Mouse (Mus musculus) myocyte (in vitro differentiated cells): ENCODE results near the gene Wdr45b. TPM values are rescaled to one million over a fixed set of nuclear protein-coding genes. Genes with fewer than 3 reads are reported as not detected.

Source experiments
- H3K27me3 ChIP-seq: one replicate; pipeline ENCODE4 v1.6.1; 2011; ENCODE audit not compliant: control insufficient read depth, insufficient read depth, insufficient read length
- H3K36me3 ChIP-seq: one replicate; pipeline ENCODE4 v1.6.1; 2011; ENCODE audit not compliant: control insufficient read depth, insufficient read depth
- H3K4me2 ChIP-seq: one replicate; pipeline ENCODE4 v1.6.1; 2011; ENCODE audit warnings: low read depth, control low read depth
- H3K4me3 ChIP-seq: one replicate; pipeline ENCODE4 v1.5.1; 2011; ENCODE audit warnings: mild to moderate bottlenecking, control low read depth, moderate library complexity
- H3K79me2 ChIP-seq: one replicate; pipeline ENCODE4 v1.6.1; 2011; ENCODE audit not compliant: control insufficient read depth, insufficient read depth
- H3ac ChIP-seq: one replicate; pipeline ENCODE4 v1.6.1; 2011; ENCODE audit not compliant: control insufficient read depth, insufficient read length
- CEBPB ChIP-seq: IDR thresholded peaks from 2 replicates; pipeline ENCODE4 v1.6.1; 2011; ENCODE audit warnings: mild to moderate bottlenecking, moderate library complexity; ENCODE audit not compliant: poor library complexity, insufficient read depth, severe bottlenecking
- E2F4 ChIP-seq: IDR thresholded peaks from one replicate; pipeline ENCODE4 v1.6.1; 2011; ENCODE audit warnings: mild to moderate bottlenecking, control low read depth, moderate library complexity; ENCODE audit not compliant: insufficient read depth
- MAX ChIP-seq: IDR thresholded peaks from one replicate; pipeline ENCODE4 v1.6.1; 2011; ENCODE audit warnings: low read depth, mild to moderate bottlenecking, control low read depth
- MYOD1 ChIP-seq, 3 experiments: IDR thresholded peaks; one replicate each; pipeline ENCODE4 v1.6.1; 2011; ENCODE audit warnings: control low read depth in 2 of 3, low read depth in 2 of 3, mild to moderate bottlenecking in 2 of 3, moderate library complexity in 1 of 3; ENCODE audit not compliant: insufficient read length in 2 of 3, control insufficient read depth in 1 of 3
- MYOG ChIP-seq, 3 experiments: IDR thresholded peaks; one replicate each; pipeline ENCODE4 v1.6.1; 2011; ENCODE audit warnings: control low read depth in 2 of 3, low read depth in 2 of 3, mild to moderate bottlenecking in 2 of 3; ENCODE audit not compliant: insufficient read length in 2 of 3, control insufficient read depth in 1 of 3, insufficient read depth in 1 of 3
- POLR2A ChIP-seq: IDR thresholded peaks from one replicate; pipeline ENCODE4 v1.6.1; 2011; ENCODE audit warnings: low read depth, mild to moderate bottlenecking, control low read depth, moderate library complexity; ENCODE audit not compliant: insufficient read length
- POLR2AphosphoS2 ChIP-seq: IDR thresholded peaks from one replicate; pipeline ENCODE4 v1.6.1; 2011; ENCODE audit warnings: low read depth, control low read depth; ENCODE audit not compliant: insufficient read length
- REST ChIP-seq: IDR thresholded peaks from one replicate; pipeline ENCODE4 v1.6.1; 2011; ENCODE audit warnings: mild to moderate bottlenecking, control low read depth, moderate library complexity; ENCODE audit not compliant: insufficient read depth, insufficient read length
- SRF ChIP-seq: IDR thresholded peaks from one replicate; pipeline ENCODE4 v1.6.1; 2011; ENCODE audit warnings: low read depth; ENCODE audit not compliant: control insufficient read depth, insufficient read length
- TCF12 ChIP-seq: IDR thresholded peaks from one replicate; pipeline ENCODE4 v1.6.1; 2011; ENCODE audit warnings: mild to moderate bottlenecking, control low read depth; ENCODE audit not compliant: poor library complexity, insufficient read depth, severe bottlenecking
- TCF3 ChIP-seq: IDR thresholded peaks from one replicate; pipeline ENCODE4 v1.6.1; 2011; ENCODE audit warnings: low read depth, control low read depth; ENCODE audit not compliant: insufficient read length
- USF1 ChIP-seq: IDR thresholded peaks from one replicate; pipeline ENCODE4 v1.6.1; 2011; ENCODE audit warnings: low read depth, mild to moderate bottlenecking, control low read depth, moderate library complexity
- polyA plus RNA-seq: library from polyadenylated mRNA; unstranded; fragments of >200 nt; fragmentation: generic; extraction: Trizol; gene quantifications from one replicate; pipeline ENCODE4 v1.2.1, GENCODE M21; 2012; ENCODE audit warnings: missing spikeins

Wdr45b gene
- polyA plus RNA-seq, 1 experiment: 66.4 TPM

GRCm38 (mm10) chr11:121289859-121290258 lies 64.4 kb downstream of the Wdr45b start:
- Histone ChIP-seq H3K79me2 (peaks cover 25% of the 10 kb centered on the region), H3K4me3 (no peak overlapping the region)
- TF ChIP-seq USF1: no peak
- no peak for TF ChIP-seq TCF3
- no peak for TF ChIP-seq SRF
- TF ChIP-seq E2F4: no peak
- no peak for TF ChIP-seq MYOG (IDR thresholded peaks at IDR 0.05; ENCODE audit: control insufficient read depth in 1 of 3, insufficient read depth in 1 of 3, insufficient read length in 2 of 3, low read depth in 2 of 3)
- TF ChIP-seq REST: no peak
- no peak for TF ChIP-seq POLR2AphosphoS2
- no peak for TF ChIP-seq POLR2A
- TF ChIP-seq CEBPB: no peak

GRCm38 (mm10) chr11:121282911-121283310 lies 71.3 kb downstream of the Wdr45b start:
- Histone ChIP-seq H3K27me3 (no peaks in the 10 kb centered on the region), H3K4me2 (no peak overlapping the region), H3ac (no peak overlapping the region), H3K79me2 (peaks cover 70% of the 10 kb centered on the region), H3K36me3 (peaks cover 22% of the 10 kb centered on the region), H3K4me3 (no peak overlapping the region)
- TF ChIP-seq MAX: no peak
- no peak for TF ChIP-seq USF1
- no peak for TF ChIP-seq TCF3
- no peak for TF ChIP-seq TCF12
- TF ChIP-seq E2F4: no peak
- TF ChIP-seq SRF: no peak
- TF ChIP-seq CEBPB: no peak
- no peak for TF ChIP-seq MYOD1 (IDR thresholded peaks at IDR 0.05; ENCODE audit: control insufficient read depth in 1 of 3, insufficient read length in 2 of 3, low read depth in 2 of 3)
- TF ChIP-seq MYOG (IDR thresholded peaks at IDR 0.05; ENCODE audit: control insufficient read depth in 1 of 3, insufficient read depth in 1 of 3, insufficient read length in 2 of 3, low read depth in 2 of 3): no peak
- TF ChIP-seq REST: no peak

More at GRCm38 (mm10) chr11:121289859-121290258, 64.4 kb downstream of the Wdr45b start:
- Histone ChIP-seq H3ac (no peak overlapping the region), H3K4me2 (no peak overlapping the region), H3K27me3 (no peaks in the 10 kb centered on the region), H3K36me3 (peaks cover 71% of the 10 kb centered on the region)

- Histone ChIP-seq H3ac (no peak overlapping the region), H3K79me2 (peaks cover 96% of the 10 kb centered on the region), H3K27me3 (no peaks in the 10 kb centered on the region), H3K4me3 (no peak overlapping the region), H3K36me3 (peaks cover 1% of the 10 kb centered on the region), H3K4me2 (no peak overlapping the region)
- TF ChIP-seq MYOG (IDR thresholded peaks at IDR 0.05; ENCODE audit: control insufficient read depth in 1 of 3, insufficient read depth in 1 of 3, insufficient read length in 2 of 3, low read depth in 2 of 3): no peak
Measured at GRCm38 (mm10) chr11:121278011-121278410, 76.2 kb downstream of the Wdr45b start.

- Histone ChIP-seq H3ac (no peak overlapping the region), H3K4me3 (no peak overlapping the region), H3K36me3 (peaks cover 6% of the 10 kb centered on the region), H3K27me3 (no peaks in the 10 kb centered on the region), H3K79me2 (peaks cover 98% of the 10 kb centered on the region), H3K4me2 (no peak overlapping the region)
- TF ChIP-seq SRF (no peak), REST (no peak), MAX (no peak), E2F4 (no peak), POLR2A (no peak), CEBPB (no peak), MYOD1 (IDR thresholded peaks at IDR 0.05; ENCODE audit: control insufficient read depth in 1 of 3, insufficient read length in 2 of 3, low read depth in 2 of 3) (no peak), USF1 (no peak), MYOG (IDR thresholded peaks at IDR 0.05; ENCODE audit: control insufficient read depth in 1 of 3, insufficient read depth in 1 of 3, insufficient read length in 2 of 3, low read depth in 2 of 3) (no peak), POLR2AphosphoS2 (no peak), TCF3 (no peak), TCF12 (no peak)
Measured at GRCm38 (mm10) chr11:121277516-121277915, 76.7 kb downstream of the Wdr45b start.

Other genes with a start within 250 kb of the Wdr45b start
- gene Tex19.2, start 235.8 kb downstream of the Wdr45b start, polyA plus RNA-seq: 0.05 TPM
- not detected for gene Tex19.1, start 208.3 kb downstream of the Wdr45b start, polyA plus RNA-seq
- gene Uts2r, start 194.2 kb downstream of the Wdr45b start, polyA plus RNA-seq: 0.20 TPM
- 11.6 TPM for gene Hexdc, start 150.0 kb downstream of the Wdr45b start, polyA plus RNA-seq
- 12.5 TPM for gene Ogfod3, start 149.7 kb downstream of the Wdr45b start, polyA plus RNA-seq
- gene Cybc1, start 125.1 kb downstream of the Wdr45b start, polyA plus RNA-seq: 22.3 TPM
- gene Narf, start 117.2 kb downstream of the Wdr45b start, polyA plus RNA-seq: 27.0 TPM
- gene Foxk2, start 94.5 kb downstream of the Wdr45b start, polyA plus RNA-seq: 41.7 TPM
- gene Rab40b, start 33.8 kb upstream of the Wdr45b start, polyA plus RNA-seq: 13.5 TPM
- gene Fn3krp, start 67.0 kb upstream of the Wdr45b start, polyA plus RNA-seq: 5.7 TPM
- gene Fn3k, start 80.5 kb upstream of the Wdr45b start, polyA plus RNA-seq: 28.9 TPM
- gene Tbcd, start 97.5 kb upstream of the Wdr45b start, polyA plus RNA-seq: 111 TPM
- gene Zfp750, start 164.9 kb upstream of the Wdr45b start, polyA plus RNA-seq: 0.66 TPM